Mouse (Mus musculus): ENCODE results near the gene Lamtor2. TPM values are rescaled to one million over a fixed set of nuclear protein-coding genes. Genes with fewer than 3 reads are reported as not detected.

Gene Lamtor2
- polyA plus RNA-seq, 1 experiment from 2014 or later, result 107 TPM

MicroRNA genes within 50 kb of the gene (microRNA counts, 519-probe panel; counts per million panel counts)
- not detected for microRNA mmu-miR-1905

Small RNAs within 50 kb of the gene (microRNA-seq; reads per million reads assigned to microRNA genes)
- not detected for gene Mir1905

Other genes with a start within 250 kb of the Lamtor2 start
- gene Glmp, start 228.1 kb downstream of the Lamtor2 start, polyA plus RNA-seq (2014; fragmentation: Nextera tagmentation; extraction: Ambion mirVana), result 72.7 and 81.3 TPM in 2 replicates
- gene Tmem79, start 216.9 kb downstream of the Lamtor2 start, polyA plus RNA-seq (2014; fragmentation: Nextera tagmentation; extraction: Ambion mirVana), result 0.67 and 0.82 TPM in 2 replicates
- gene Smg5, start 216.8 kb downstream of the Lamtor2 start, polyA plus RNA-seq (2014; fragmentation: Nextera tagmentation; extraction: Ambion mirVana), result 44.2 and 47.9 TPM in 2 replicates
- gene Paqr6, start 188.5 kb downstream of the Lamtor2 start, polyA plus RNA-seq (2014; fragmentation: Nextera tagmentation; extraction: Ambion mirVana), result 0.94 and 1.1 TPM in 2 replicates
- 0.20 TPM in 1 of 2 replicates, not detected in the other for gene Bglap3, start 180.3 kb downstream of the Lamtor2 start, polyA plus RNA-seq (2014; fragmentation: Nextera tagmentation; extraction: Ambion mirVana)
- gene Bglap2, start 174.4 kb downstream of the Lamtor2 start, polyA plus RNA-seq (2014; fragmentation: Nextera tagmentation; extraction: Ambion mirVana), result not detected in 2 replicates
- not detected in 2 replicates for gene Bglap, start 168.6 kb downstream of the Lamtor2 start, polyA plus RNA-seq (2014; fragmentation: Nextera tagmentation; extraction: Ambion mirVana)
- gene Pmf1, start 142.7 kb downstream of the Lamtor2 start, polyA plus RNA-seq (2014; fragmentation: Nextera tagmentation; extraction: Ambion mirVana), result 26.0 and 27.4 TPM in 2 replicates
- 36.4 and 42.2 TPM in 2 replicates for gene Slc25a44, start 127.9 kb downstream of the Lamtor2 start, polyA plus RNA-seq (2014; fragmentation: Nextera tagmentation; extraction: Ambion mirVana)
- gene Sema4a, start 91.9 kb downstream of the Lamtor2 start, polyA plus RNA-seq (2014; fragmentation: Nextera tagmentation; extraction: Ambion mirVana), result 21.5 and 22.9 TPM in 2 replicates
- gene Lmna, start 43.1 kb downstream of the Lamtor2 start, polyA plus RNA-seq (2014; fragmentation: Nextera tagmentation; extraction: Ambion mirVana), result 44.3 and 47.3 TPM in 2 replicates
- gene Mex3a, start 20.7 kb downstream of the Lamtor2 start, polyA plus RNA-seq (2014; fragmentation: Nextera tagmentation; extraction: Ambion mirVana), result 30.8 and 31.0 TPM in 2 replicates
- 0.20 TPM in 1 of 2 replicates, not detected in the other for gene Rab25, start 4.8 kb downstream of the Lamtor2 start, polyA plus RNA-seq (2014; fragmentation: Nextera tagmentation; extraction: Ambion mirVana)
- 42.9 and 53.6 TPM in 2 replicates for gene Ubqln4, start 684 bp upstream of the Lamtor2 start, polyA plus RNA-seq (2014; fragmentation: Nextera tagmentation; extraction: Ambion mirVana)
- gene Ssr2, start 22.8 kb upstream of the Lamtor2 start, polyA plus RNA-seq (2014; fragmentation: Nextera tagmentation; extraction: Ambion mirVana), result 117 and 129 TPM in 2 replicates
- gene Arhgef2, start 52.9 kb upstream of the Lamtor2 start, polyA plus RNA-seq (2014; fragmentation: Nextera tagmentation; extraction: Ambion mirVana), result 96.0 and 115 TPM in 2 replicates
- gene Rxfp4, start 100.1 kb upstream of the Lamtor2 start, polyA plus RNA-seq (2014; fragmentation: Nextera tagmentation; extraction: Ambion mirVana), result not detected in 2 replicates
- gene Khdc4, start 132.7 kb upstream of the Lamtor2 start, polyA plus RNA-seq (2014; fragmentation: Nextera tagmentation; extraction: Ambion mirVana), result 79.3 and 86.7 TPM in 2 replicates
- 66.4 and 66.6 TPM in 2 replicates for gene Rit1, start 163.8 kb upstream of the Lamtor2 start, polyA plus RNA-seq (2014; fragmentation: Nextera tagmentation; extraction: Ambion mirVana)
- gene Syt11, start 222.1 kb upstream of the Lamtor2 start, polyA plus RNA-seq (2014; fragmentation: Nextera tagmentation; extraction: Ambion mirVana), result 207 and 233 TPM in 2 replicates

All from hindbrain, embryonic 14.5 days (tissue).